Mouse (Mus musculus): ENCODE data around the gene Cask. TPM values are rescaled to one million over a fixed set of nuclear protein-coding genes. Genes with fewer than 3 reads are reported as not detected.

The Cask gene
- 4.5 TPM for polyA plus RNA-seq (2017; shearing (Covaris generic))

DNA sequence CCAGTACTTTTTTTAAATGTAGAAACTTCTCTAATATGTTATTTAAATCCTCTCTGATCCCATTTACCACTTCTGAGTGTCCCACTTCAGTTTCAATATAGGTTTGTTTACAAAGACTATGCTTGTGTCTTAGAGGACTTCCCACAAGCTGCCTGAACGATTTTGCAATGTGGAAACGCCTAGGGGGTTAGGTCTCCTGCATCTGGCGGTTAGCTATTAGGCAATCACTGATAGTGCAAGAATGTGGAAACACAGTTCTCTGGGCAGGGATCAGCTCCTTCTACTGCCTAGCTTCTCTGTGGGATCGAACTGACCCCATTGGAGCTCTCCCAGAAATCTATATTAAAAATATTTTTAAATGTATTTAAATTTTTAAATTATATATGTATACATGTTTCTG is at the start of gene Cask:
Cask (minus strand) TSS at position 83 of the 400 bp plus-strand sequence.

DNA sequence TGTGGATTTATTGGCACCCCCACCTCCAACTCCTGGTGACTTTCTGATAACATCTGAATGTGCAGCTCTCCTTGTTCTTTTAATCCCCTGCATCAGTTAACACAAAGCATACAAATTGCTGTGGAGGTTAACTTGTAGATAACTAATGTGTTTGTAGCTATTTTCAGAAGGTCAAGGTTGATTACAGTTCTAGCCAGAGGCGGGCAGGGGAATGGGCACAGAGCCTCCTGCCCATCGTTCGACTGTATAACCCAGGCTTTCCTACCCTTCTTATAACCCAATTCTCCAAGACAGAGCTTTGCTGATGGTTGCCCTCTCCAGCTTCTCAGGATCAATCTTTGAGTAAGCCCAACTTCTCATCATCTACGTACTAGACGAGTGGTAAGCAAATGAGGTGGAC is 190.1 kb downstream of the Cask start, which contains the start of gene Gpr82:
Gpr82 (plus strand) TSS at position 301 of the 400 bp plus-strand sequence.

DNA sequence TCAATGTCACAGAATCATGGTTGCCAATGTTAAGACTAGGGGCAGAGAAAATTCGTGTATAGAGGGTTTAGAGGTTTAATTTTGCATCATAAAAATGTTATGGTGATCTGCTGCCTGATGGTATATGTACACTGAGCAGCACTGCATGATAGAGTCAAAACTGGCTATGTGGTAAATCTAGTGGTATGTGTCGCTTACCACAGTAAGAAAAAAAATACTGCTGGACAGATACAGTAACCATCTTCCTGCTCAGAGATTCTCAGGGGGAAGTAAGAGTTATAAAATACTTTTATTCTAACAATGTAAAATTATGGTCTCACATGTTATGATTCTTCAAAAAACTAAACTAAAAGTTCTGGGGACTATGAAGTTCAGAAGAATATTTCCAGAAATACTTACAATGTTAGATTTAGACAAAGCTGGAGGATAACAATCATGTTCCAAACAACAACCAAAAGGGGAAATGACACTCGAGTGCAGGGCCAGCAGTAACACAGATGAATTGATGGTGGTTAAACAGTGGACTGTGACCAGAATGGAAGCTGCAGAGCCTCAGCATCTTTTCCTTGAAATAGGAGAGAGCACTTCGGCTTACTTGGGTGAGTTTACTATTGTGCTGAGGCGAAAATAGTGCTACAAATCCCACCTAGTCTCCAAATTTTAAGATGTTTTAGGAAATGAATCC is 219.4 kb downstream of the Cask start, which contains the start of gene Gpr34:
Gpr34 (plus strand) TSS at position 491 of the 685 bp plus-strand sequence.

Other genes with a start within 250 kb of the Cask start
- 2.4 TPM for gene Gpr34, start 219.3 kb downstream of the Cask start, polyA plus RNA-seq (2017; shearing (Covaris generic))
- gene Gpr82, start 190.0 kb downstream of the Cask start, polyA plus RNA-seq (2017; shearing (Covaris generic)) = 0.30 TPM

All from effector memory CD4-positive, alpha-beta T cell, adult 5 months (primary cell).